Mouse (Mus musculus) natural killer cell, adult 2 months (primary cell): Measurements from ENCODE around the gene Sdhc.
A peak's percentile ranks its signal among the peaks of the same experiment; 100 is the strongest.

ENCODE experiments used
- DNase-seq, 2 experiments: peaks; one replicate each; pipeline ENCODE4 v3.0.0; 2022; ENCODE audit warnings: low spot score in 2 of 2

Gene Sdhc

GRCm38 (mm10) chr1:171149974-171150760 lies at the start of gene Sdhc, which contains the start of gene Mpz:
Gene Sdhc, minus strand, starts transcription at chr1:171150603.
Gene Mpz, plus strand, starts transcription at chr1:171150711.
- peak; percentile 97 for DNase-seq

DNA sequence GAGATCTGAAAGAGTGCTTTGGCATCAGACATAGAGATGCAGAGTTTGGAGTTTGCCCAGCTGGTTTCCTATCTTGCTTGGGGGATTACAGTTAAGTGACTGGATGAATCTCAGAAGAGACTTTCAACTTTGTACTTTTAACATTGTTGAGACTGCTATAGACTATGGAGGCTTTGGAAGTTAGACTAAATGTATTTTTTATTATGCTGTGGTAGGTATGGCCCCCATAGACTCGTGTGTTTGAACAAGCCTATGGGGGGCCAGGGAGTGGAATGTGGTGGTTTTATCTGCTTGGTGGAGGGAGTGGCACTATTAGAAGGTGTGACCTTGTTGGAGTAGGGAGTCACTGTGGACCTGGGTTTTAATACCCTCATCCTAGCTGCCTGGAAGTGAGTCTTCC lies 49.1 kb upstream of the Sdhc start:
- no peak for DNase-seq

DNA sequence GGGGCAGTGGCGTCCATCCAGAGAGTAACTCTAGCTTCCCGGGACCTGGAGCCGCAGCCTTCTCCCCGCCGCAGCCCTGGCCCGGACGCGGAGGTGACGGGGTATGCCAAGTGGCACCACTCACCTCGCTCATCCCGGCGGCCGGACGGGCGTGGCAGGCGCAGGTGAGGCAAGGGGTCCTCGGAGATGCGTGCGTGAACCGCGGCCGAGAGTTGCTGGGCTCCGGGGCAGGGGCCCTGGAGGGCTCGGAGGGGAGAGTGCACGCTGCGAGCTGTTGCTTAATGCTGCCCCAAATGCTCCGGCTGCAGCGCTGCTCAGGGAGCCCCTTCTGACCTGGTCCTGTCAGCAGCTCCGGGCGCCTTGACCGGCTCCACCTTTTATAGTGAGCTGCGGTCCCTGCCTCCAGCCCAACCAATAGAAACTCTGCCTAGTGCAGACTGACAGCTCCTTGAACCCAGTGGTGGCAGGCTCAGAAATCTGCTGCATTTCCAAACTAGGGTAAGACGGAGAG lies 45.5 kb upstream of the Sdhc start, which contains the start of gene Pcp4l1:
Pcp4l1 (minus strand) TSS at position 382 of the 511 bp plus-strand sequence.
- DNase-seq: peak in 1 of 2 experiments; percentile 12

DNA sequence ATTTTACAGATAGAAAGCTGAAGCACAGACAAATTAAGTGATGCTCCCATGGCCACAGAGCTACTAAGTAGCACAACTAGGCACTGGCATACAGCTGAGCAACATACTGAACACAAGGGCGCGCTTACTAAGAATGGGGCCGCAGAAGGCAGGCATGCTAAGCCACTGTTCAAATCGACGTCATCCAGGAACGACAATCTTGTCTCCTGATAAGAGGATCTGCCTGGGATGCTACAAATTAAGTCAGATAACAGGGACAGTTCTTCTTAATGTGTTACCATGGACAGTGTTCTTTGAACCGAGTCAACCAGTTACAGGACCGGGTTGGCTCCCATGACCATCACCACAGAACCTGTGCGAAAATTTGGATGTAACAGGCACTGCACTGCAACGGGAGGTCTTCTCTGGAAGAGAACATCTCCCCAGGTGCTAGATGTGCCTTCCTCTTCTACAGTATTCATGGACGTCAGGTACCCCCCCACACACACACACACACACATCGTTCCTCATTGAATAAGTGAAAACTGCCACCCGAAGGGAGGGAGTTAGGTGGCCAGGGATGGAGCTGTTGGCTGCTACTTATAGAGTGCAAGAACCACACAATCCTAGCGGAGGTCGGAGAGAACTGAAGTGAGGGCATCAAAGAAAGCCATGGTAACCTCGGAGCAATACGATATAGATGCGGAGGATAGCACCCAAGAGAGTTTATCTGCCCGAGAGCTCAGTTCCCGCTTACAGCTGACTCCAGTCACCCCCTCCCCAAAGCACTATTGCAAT lies 44.8 kb upstream of the Sdhc start:
- DNase-seq: no peak

DNA sequence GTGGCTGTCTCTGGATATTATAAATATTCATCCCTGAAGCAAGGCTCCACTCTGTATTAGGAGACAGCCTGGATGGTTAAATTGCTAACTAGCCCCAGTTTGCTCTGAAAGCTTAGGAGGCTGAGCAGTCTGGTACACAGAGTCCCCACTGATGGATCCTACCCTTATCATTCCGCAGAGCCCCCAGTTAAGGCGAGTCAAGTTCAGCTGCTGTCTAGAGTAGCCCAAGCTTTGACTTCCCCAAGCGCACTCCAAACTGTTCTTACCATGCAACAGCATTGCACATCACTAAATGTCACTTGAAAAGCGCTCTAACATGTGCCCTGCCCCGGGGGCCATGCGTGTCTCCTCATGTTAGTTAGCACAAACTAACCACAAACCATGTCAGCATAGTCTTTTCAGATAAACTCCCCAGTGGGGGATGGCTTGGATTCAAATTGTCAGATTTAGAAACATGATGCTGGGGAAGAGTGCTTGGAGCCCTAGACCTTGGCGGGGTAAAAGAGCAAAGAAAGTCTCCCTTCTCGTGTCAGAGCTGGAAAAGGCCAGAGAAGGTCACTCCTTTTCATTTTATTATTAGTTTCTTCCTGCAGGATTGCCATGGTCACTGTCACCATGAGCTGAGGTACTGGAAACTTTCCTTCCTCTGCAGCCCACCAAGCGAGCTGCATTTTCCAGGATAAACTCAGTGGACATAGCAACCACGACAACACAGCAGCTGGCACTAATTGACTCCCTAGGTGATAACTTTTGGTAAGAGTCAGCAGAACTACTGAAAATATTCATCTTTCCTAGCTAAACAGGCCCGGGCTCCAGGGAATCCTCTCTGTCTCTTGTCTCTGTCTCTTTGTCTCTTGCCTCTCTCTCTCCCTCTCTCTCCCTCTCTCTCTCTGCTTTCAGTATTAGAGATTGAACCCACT lies 43.8 kb upstream of the Sdhc start:
- DNase-seq: no peak

- DNase-seq: no peak
These were observed 42.9 kb upstream of the Sdhc start for GRCm38 (mm10) chr1:171193093-171193840.

DNA sequence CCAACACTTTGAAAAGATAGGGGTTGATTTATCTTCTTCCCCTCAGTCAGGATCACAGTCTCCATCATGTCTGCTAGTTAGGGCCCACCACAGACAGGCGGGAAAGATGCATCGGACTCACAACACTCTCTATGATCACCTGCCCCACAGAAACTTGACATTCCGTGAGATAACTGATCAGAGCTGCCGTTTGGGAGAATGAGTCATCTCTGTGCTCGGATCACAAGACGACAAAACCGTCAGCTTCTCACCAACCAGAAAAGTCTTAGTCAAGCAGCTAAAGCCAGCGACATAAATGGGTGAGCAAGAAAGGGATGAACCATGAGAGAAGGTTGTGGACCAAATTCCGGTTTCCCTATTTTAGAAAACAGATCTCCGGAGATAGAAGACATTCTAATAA lies 41.9 kb upstream of the Sdhc start:
- DNase-seq: no peak

- no peak for DNase-seq
These were observed 40.4 kb upstream of the Sdhc start for GRCm38 (mm10) chr1:171190832-171191231.

DNA sequence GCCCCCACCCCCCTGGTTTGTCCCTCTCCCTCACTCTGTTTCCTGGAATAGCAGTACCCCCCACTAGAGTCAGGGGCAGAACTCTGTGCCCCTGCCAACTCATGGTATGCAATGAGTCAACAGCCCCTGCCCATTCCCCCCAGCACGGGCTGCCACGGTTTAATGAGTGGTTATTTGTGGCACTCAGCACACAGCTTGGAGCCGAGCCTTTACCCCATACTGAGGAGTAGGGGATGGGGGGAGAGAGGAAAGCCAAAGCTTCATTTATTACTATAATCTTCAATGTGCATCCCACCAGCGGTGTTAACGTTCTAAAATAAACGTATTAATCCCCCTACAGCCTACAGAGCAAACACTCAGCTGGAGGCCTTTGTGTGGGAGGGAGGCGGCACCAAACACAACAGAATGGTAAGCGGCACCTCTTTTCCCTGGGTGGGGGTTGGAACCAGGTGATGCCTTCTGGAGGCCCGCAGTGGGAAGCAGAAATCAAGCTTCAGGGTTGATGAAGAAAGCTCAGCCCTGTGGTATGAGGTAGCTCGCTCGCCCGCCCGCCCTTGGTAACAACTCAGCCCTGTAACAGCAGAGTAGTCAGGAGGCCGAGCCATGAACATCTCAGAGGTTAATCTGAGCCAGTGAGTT lies 39.2 kb upstream of the Sdhc start:
- DNase-seq: no peak

- DNase-seq: no peak
These were observed 38.6 kb upstream of the Sdhc start for GRCm38 (mm10) chr1:171189046-171189445.

DNA sequence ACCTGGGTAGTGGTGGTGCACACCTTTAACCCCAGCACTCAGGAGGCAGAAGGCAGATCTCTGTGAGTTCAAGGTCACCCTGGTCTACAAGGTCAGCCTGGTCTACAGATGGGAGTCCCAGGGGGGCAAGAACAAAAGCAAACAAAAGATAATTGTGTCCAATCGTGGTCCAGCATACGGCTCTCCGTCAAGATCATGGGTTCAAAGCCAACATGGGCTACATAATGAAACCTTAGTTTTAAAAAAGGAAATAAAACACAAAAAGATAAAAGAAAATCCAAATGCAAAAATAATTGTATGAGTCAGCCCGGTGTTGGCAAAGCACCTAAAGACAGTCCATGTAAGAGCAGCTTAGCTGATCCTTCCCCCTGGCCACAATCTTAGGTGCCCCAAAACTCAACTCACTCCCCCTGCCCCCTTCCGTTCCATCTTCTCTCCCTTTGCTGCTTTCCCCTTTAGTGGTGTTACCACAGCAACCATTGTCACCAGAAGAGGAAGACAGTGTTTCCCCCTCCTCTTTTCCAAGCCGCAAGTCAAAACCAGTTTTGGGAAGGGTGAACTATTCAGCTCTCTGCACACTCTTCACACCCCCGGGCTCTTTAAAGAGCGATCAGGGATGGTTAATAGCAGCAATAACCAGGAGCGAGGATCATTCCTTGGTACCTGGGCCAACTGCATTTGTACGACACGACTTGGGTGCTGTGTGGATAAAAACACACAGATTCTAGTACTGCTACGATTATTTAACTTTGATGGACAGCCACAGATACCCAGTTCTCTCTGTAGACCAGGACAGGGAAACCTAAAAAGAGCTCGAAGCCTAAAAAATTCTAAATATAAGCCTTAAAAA lies 37.7 kb upstream of the Sdhc start:
- no peak for DNase-seq

DNA sequence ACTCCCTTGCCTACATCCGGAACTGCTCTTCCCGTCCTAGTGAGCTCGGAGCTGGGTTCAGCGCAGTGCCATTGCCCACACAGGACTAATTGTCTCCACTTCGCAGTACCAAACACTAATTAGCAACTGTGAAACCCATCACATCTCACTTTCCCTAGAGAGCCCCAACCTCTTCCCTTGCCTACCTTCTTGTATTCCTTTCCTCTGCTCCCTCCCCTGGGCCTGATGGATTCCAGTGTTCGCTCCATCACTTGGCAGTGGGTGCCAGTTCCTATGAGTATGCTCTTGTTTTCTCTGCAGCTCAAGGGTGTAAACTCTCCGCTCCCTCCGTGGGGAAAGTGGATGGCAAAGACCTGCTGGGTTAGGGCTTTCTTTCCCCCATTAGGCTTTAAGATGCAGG lies 35.3 kb upstream of the Sdhc start:
- DNase-seq: no peak

DNA sequence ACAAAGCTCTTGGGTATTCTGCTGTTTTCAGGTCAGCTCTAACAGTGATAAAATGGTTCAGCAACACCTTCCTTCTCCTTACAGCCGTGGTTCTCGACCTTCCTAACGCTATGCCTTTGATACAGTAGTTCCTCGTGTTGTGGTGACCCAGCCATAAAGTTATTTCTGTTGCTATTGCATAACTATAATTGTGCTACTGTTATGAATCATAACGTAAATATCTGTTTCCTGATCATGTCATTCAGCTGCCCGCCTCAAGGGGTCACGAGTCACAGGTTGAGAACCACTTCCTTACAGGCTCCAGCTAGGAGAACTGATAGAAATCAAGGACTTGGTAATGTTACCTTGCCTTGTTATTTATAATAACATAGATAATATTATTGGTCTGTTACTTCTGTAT lies 33.9 kb upstream of the Sdhc start:
- DNase-seq: peak; percentile 41 to 57

GRCm38 (mm10) chr1:171183620-171184019 lies 33.2 kb upstream of the Sdhc start:
- DNase-seq: no peak

- DNase-seq: no peak
These were observed 32.6 kb upstream of the Sdhc start for GRCm38 (mm10) chr1:171183025-171183424.

GRCm38 (mm10) chr1:171179487-171180171 lies 29.2 kb upstream of the Sdhc start:
- DNase-seq: no peak

- no peak for DNase-seq
These were observed 22.4 kb upstream of the Sdhc start for GRCm38 (mm10) chr1:171172779-171173178.

- no peak for DNase-seq
These were observed 20.7 kb upstream of the Sdhc start for GRCm38 (mm10) chr1:171171138-171171537.

GRCm38 (mm10) chr1:171169913-171170312 lies 19.5 kb upstream of the Sdhc start:
- no peak for DNase-seq
